Mouse (Mus musculus) CH12.LX (cell line): ENCODE data around the gene Tctn1. TPM values are rescaled to one million over a fixed set of nuclear protein-coding genes. Genes with fewer than 3 reads are reported as not detected.

ENCODE experiments used
- DNase-seq: peaks from one replicate; pipeline ENCODE4 v3.0.0-alpha.2; 2013; ENCODE audit errors: extremely low read depth
- H3K27ac ChIP-seq: 2 replicates; pipeline ENCODE4 v1.5.1; 2012; ENCODE audit warnings: low read depth, mild to moderate bottlenecking, control low read depth, moderate library complexity; ENCODE audit not compliant: insufficient read depth
- H3K27me3 ChIP-seq: replicated peaks from 2 replicates; pipeline ENCODE3; 2012; ENCODE audit warnings: inconsistent platforms
- H3K36me3 ChIP-seq, 2 experiments: replicated peaks in 1 of 2; 2 replicates each; pipeline versions ENCODE3 to v1.6.1; 2012; ENCODE audit warnings: inconsistent platforms in 1 of 2, low read length in 1 of 2, mild to moderate bottlenecking in 1 of 2, mixed read lengths in 1 of 2, moderate library complexity in 1 of 2; ENCODE audit not compliant: control insufficient read depth in 1 of 2, insufficient read depth in 1 of 2
- H3K4me1 ChIP-seq, 2 experiments: 2 replicates each; pipeline ENCODE4 v1.6.1; 2012; ENCODE audit warnings: inconsistent platforms in 1 of 2, moderate library complexity in 1 of 2; ENCODE audit not compliant: insufficient read depth in 2 of 2, control insufficient read depth in 1 of 2
- H3K4me2 ChIP-seq: 2 replicates; pipeline ENCODE4 v1.6.1; 2012; ENCODE audit warnings: low read depth, mild to moderate bottlenecking, control low read depth; ENCODE audit not compliant: poor library complexity, insufficient read depth, severe bottlenecking
- H3K4me3 ChIP-seq, 3 experiments: fragments of 150-350 bp in 1 of 3; sonication (generic) in 1 of 3; replicated peaks in 1 of 3; 2 replicates each; pipeline versions ENCODE3 to v1.5.1; 2011 to 2012; ENCODE audit warnings: low read depth in 2 of 3, low read length in 2 of 3, mild to moderate bottlenecking in 2 of 3, moderate library complexity in 2 of 3, control low read depth in 1 of 3, improper control_type of control experiment in 1 of 3, inconsistent platforms in 1 of 3, mixed read lengths in 1 of 3; ENCODE audit not compliant: poor library complexity in 1 of 3
- H3K79me2 ChIP-seq: replicated peaks from 2 replicates; pipeline ENCODE4 v1.6.1; 2012; ENCODE audit warnings: mild to moderate bottlenecking, moderate library complexity; ENCODE audit not compliant: control insufficient read depth, poor library complexity, insufficient read depth, severe bottlenecking; ENCODE audit errors: extremely low read depth
- H3K9ac ChIP-seq: 2 replicates; pipeline ENCODE4 v1.6.1; 2012; ENCODE audit warnings: low read depth, mild to moderate bottlenecking, control low read depth, moderate library complexity; ENCODE audit not compliant: insufficient read depth
- H3K9me3 ChIP-seq: replicated peaks from 2 replicates; pipeline ENCODE3; 2012; ENCODE audit warnings: low read length, inconsistent platforms, mixed read lengths
- BHLHE40 ChIP-seq: IDR thresholded peaks from 2 replicates; pipeline ENCODE4 v1.6.1; 2011; ENCODE audit warnings: mild to moderate bottlenecking, low read depth, low read length, improper control_type of control experiment
- CHD1 ChIP-seq: IDR thresholded peaks from 2 replicates; pipeline ENCODE4 v1.6.1; 2012; ENCODE audit warnings: low read depth, low read length, improper control_type of control experiment, inconsistent platforms
- ELF1 ChIP-seq: IDR thresholded peaks from 2 replicates; pipeline ENCODE4 v1.6.1; 2014; ENCODE audit warnings: low read depth, mild to moderate bottlenecking, inconsistent platforms, low read length, improper control_type of control experiment
- EP300 ChIP-seq: IDR thresholded peaks from 2 replicates; pipeline ENCODE4 v1.6.1; 2011; ENCODE audit warnings: low read length, improper control_type of control experiment
- ETS1 ChIP-seq: conservative IDR thresholded peaks from 2 replicates; pipeline ENCODE4 v1.6.1; 2012; ENCODE audit warnings: low read depth, mild to moderate bottlenecking, inconsistent platforms, low read length, improper control_type of control experiment, moderate library complexity
- IRF4 ChIP-seq: IDR thresholded peaks from 2 replicates; pipeline ENCODE4 v1.6.1; 2014; ENCODE audit warnings: low read depth, mild to moderate bottlenecking, inconsistent platforms, low read length, improper control_type of control experiment
- MAFK ChIP-seq: IDR thresholded peaks from 2 replicates; pipeline ENCODE4 v1.6.1; 2011; ENCODE audit warnings: low read length, improper control_type of control experiment; ENCODE audit not compliant: insufficient replicate concordance
- MEF2A ChIP-seq: IDR thresholded peaks from 2 replicates; pipeline ENCODE4 v1.6.1; 2014; ENCODE audit warnings: low read depth, mild to moderate bottlenecking, inconsistent platforms, low read length, improper control_type of control experiment, borderline replicate concordance
- NELFE ChIP-seq: IDR thresholded peaks from 2 replicates; pipeline ENCODE4 v1.6.1; 2011; ENCODE audit warnings: low read depth, low read length, improper control_type of control experiment
- PAX5 ChIP-seq: IDR thresholded peaks from 2 replicates; pipeline ENCODE4 v1.6.1; 2012; ENCODE audit warnings: low read length, inconsistent platforms, mixed read lengths
- POLR2A ChIP-seq: IDR thresholded peaks from 2 replicates; pipeline ENCODE4 v1.6.1; 2011; ENCODE audit warnings: low read depth, mild to moderate bottlenecking, improper control_type of control experiment, low read length
- POLR2AphosphoS2 ChIP-seq: IDR thresholded peaks from 2 replicates; pipeline ENCODE4 v1.6.1; 2011; ENCODE audit warnings: low read depth, low read length, improper control_type of control experiment
- RCOR1 ChIP-seq: conservative IDR thresholded peaks from 2 replicates; pipeline ENCODE4 v1.6.1; 2012; ENCODE audit warnings: low read depth, mild to moderate bottlenecking, inconsistent platforms, low read length, improper control_type of control experiment
- USF2 ChIP-seq: conservative IDR thresholded peaks from 2 replicates; pipeline ENCODE4 v1.6.1; 2011; ENCODE audit warnings: low read depth, low read length, improper control_type of control experiment
- dilution Hi-C: fragments of 300-500 bp; cut with MboI; formaldehyde crosslinking; loops from 2 replicates; pipeline ENCODE4 v1.14.3; 2020; ENCODE audit warnings: low sequenced_read_pairs; ENCODE audit not compliant: extremely low pct_unique_long_range_greater_than_20kb, extremely low pct_ligation_motif_present
- in situ Hi-C: fragments of 300-500 bp; cut with MboI; formaldehyde crosslinking; loops from 3 replicates; pipeline ENCODE4 v1.14.3; 2019; ENCODE audit warnings: low sequenced_read_pairs, low pct_ligation_motif_present, low pct_unique_long_range_greater_than_20kb, mixed read lengths
- polyA plus RNA-seq: library from polyadenylated mRNA; unstranded; fragments of >175 nt; gene quantifications from 2 replicates; pipeline ENCODE4 v1.2.1, GENCODE M21; 2012; ENCODE audit warnings: low read depth; ENCODE audit not compliant: insufficient read length
- total RNA-seq, 2 experiments: library from RNA; depleted of rRNA; stranded (reverse); fragments of 300-350 nt in 1 of 2; fragments of >200 nt in 1 of 2; gene quantifications; 2 replicates each; pipeline ENCODE4 v1.2.3; 2012 to 2014

Tctn1 gene
- total and polyA plus RNA-seq, 3 experiments, result 2.9 to 8.8 (median 3.7) TPM

DNA sequence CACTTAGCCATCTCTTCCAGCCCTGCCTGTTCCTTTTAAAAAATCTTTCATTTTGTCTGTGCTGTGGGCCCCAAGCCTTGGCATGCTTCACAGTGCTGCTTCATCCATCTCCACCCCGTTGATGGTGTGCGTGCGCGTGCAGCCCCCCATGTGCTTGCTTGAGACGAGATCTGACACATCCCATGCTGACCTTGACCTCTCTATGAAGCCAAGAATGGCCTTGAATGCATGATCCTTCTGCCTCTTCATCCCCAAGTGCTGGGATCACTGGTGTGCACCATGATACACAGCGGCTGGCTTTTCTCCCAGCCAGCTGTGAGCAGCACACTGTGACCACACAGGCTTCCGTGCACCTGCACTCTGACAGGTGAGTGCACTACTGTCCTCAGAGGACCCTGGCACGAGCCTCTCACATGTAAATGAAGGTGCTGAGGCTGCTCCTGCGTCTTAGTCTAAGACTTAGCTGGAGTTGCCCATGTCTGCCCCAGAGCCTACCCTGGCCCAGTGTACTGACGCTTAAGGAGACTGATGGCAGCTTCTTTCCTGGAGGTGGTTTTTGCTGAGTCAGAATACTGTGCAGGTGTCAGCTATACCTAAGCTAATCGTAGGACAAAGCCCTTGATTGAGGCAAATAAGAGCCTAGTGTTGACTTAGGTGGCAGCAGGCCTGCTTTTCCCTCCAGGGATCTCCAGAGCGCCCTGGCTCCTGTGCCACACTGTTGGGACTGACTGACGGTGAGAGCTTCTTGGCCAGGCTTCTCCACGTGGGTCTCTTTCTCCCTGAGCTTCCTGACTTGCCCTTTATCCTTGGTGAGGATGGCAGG lies 31.1 kb upstream of the Tctn1 start:
- TF ChIP-seq EP300 (no peak), ELF1 (no peak), MAFK (peak; percentile 56; the same call in 1 of the 2 replicates), PAX5 (no peak), USF2 (no peak), CHD1 (no peak), NELFE (no peak), BHLHE40 (0 out of 2 replicates have a peak, but pooled peaks have one; percentile 40)
- TF ChIP-seq, all 38 proteins: peak for 2
- H3K4me3 ChIP-seq, result no peak overlapping the region
- no peak overlapping the region for H3K27ac ChIP-seq
- no peak for DNase-seq
- dilution Hi-C loops (no loop called here), in situ Hi-C loops (no loop called here)
- peaks cover 2% of the 10 kb centered on the region for H3K9me3 ChIP-seq
- H3K4me1 ChIP-seq, result peaks cover 11 to 50% of the 10 kb centered on the region in 2 experiments
- H3K9ac ChIP-seq, result no peak overlapping the region
- no peak overlapping the region for H3K4me2 ChIP-seq
- no peaks in the 10 kb centered on the region for H3K27me3 ChIP-seq
- H3K79me2 ChIP-seq, result peaks cover 69% of the 10 kb centered on the region
- peaks cover 17 to 77% of the 10 kb centered on the region in 2 experiments for H3K36me3 ChIP-seq

DNA sequence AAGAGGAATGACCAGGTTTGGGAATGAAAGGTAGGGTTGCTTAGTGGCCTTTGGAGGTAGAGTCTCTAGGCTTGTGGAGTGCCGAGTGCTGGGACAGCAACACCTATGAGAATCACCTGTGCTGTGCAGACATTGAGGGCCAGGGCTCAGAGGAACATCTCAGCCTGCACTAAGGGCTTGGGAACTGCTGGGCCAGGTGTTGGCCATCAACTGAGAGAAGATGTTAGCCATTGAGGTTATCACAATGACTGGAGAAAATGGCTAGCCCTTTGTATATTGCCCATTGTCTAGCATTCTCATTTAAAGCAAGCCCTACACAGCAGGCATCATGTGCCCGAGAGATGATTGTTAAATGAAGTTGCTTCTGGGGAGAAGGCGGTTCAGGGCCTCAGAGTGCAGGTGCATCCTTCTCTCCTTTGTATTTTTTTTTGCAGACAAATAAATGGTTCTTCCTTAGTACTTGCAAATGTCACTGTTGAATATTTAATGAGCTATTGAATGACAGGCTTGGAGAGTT lies 30.0 kb upstream of the Tctn1 start:
- no peak overlapping the region for H3K9ac ChIP-seq
- H3K36me3 ChIP-seq, result peaks cover 13 to 75% of the 10 kb centered on the region in 2 experiments
- DNase-seq, result no peak
- H3K4me3 ChIP-seq, result no peak overlapping the region
- no peaks in the 10 kb centered on the region for H3K9me3 ChIP-seq
- H3K27ac ChIP-seq, result no peak overlapping the region
- TF ChIP-seq POLR2AphosphoS2, result no peak
- no peak for TF ChIP-seq RCOR1
- TF ChIP-seq MEF2A, result no peak
- no peak for TF ChIP-seq POLR2A
- no peak for TF ChIP-seq PAX5
- TF ChIP-seq USF2, result no peak
- no peak for TF ChIP-seq ETS1
- TF ChIP-seq IRF4, result no peak
- TF ChIP-seq, all 38 proteins: peak for 0
- Histone ChIP-seq H3K4me2 (no peak overlapping the region), H3K27me3 (no peaks in the 10 kb centered on the region), H3K4me1 (peaks cover 11 to 50% of the 10 kb centered on the region in 2 experiments), H3K79me2 (peaks cover 72% of the 10 kb centered on the region)
- dilution Hi-C loops, result no loop called here
- in situ Hi-C loops, result no loop called here
